Mouse (Mus musculus): ENCODE results near the gene Cc2d2a.

The Cc2d2a gene

GRCm38 (mm10) chr5:43661997-43662961 lies at the start of gene Cc2d2a:
Cc2d2a (plus strand) TSS chr5:43662346.
- no peak for DNase-seq (ENCODE audit: low spot score)

GRCm38 (mm10) chr5:43621575-43622299 lies 40.4 kb upstream of the Cc2d2a start:
- DNase-seq (ENCODE audit: low spot score) = no peak

GRCm38 (mm10) chr5:43625407-43625806 lies 36.7 kb upstream of the Cc2d2a start:
- no peak for DNase-seq (ENCODE audit: low spot score)

- DNase-seq (ENCODE audit: low spot score) = no peak
These were observed 28.0 kb upstream of the Cc2d2a start for GRCm38 (mm10) chr5:43634071-43634601.

GRCm38 (mm10) chr5:43634602-43635081 lies 27.5 kb upstream of the Cc2d2a start:
- no peak for DNase-seq (ENCODE audit: low spot score)

- no peak for DNase-seq (ENCODE audit: low spot score)
These were observed 17.1 kb upstream of the Cc2d2a start for GRCm38 (mm10) chr5:43645020-43645419.

GRCm38 (mm10) chr5:43647098-43647774 lies 14.9 kb upstream of the Cc2d2a start:
- no peak for DNase-seq (ENCODE audit: low spot score)

GRCm38 (mm10) chr5:43661498-43661897 lies 648 bp upstream of the Cc2d2a start:
- DNase-seq (ENCODE audit: low spot score) = no peak

- no peak for DNase-seq (ENCODE audit: low spot score)
These were observed 1.4 kb downstream of the Cc2d2a start for GRCm38 (mm10) chr5:43663531-43663930.

- no peak for DNase-seq (ENCODE audit: low spot score)
These were observed 3.0 kb downstream of the Cc2d2a start for GRCm38 (mm10) chr5:43665144-43665543.

GRCm38 (mm10) chr5:43669118-43669645 lies 7.0 kb downstream of the Cc2d2a start:
- no peak for DNase-seq (ENCODE audit: low spot score)

- no peak for DNase-seq (ENCODE audit: low spot score)
These were observed 10.2 kb downstream of the Cc2d2a start for GRCm38 (mm10) chr5:43672177-43672911.

GRCm38 (mm10) chr5:43673083-43673482 lies 10.9 kb downstream of the Cc2d2a start:
- no peak for DNase-seq (ENCODE audit: low spot score)

GRCm38 (mm10) chr5:43685466-43685865 lies 23.3 kb downstream of the Cc2d2a start:
- DNase-seq (ENCODE audit: low spot score) = no peak

- no peak for DNase-seq (ENCODE audit: low spot score)
These were observed 30.3 kb downstream of the Cc2d2a start for GRCm38 (mm10) chr5:43692489-43692888.

- DNase-seq (ENCODE audit: low spot score) = no peak
These were observed 35.0 kb downstream of the Cc2d2a start for GRCm38 (mm10) chr5:43697133-43697532.

- DNase-seq (ENCODE audit: low spot score) = no peak
These were observed 37.1 kb downstream of the Cc2d2a start for GRCm38 (mm10) chr5:43699240-43699639.

GRCm38 (mm10) chr5:43721538-43722451 lies 59.6 kb downstream of the Cc2d2a start:
- DNase-seq (ENCODE audit: low spot score) = no peak

GRCm38 (mm10) chr5:43722452-43722783 lies 60.3 kb downstream of the Cc2d2a start:
- DNase-seq (ENCODE audit: low spot score) = no peak

- DNase-seq (ENCODE audit: low spot score) = no peak
These were observed 61.7 kb downstream of the Cc2d2a start for GRCm38 (mm10) chr5:43723830-43724229.
